Mouse (Mus musculus): ENCODE measurements at regions not wholly inside any gene's neighbourhood (a gene's known extent, or its start where the extent isn't known, plus 50 kb on each side); places are given as distances from the start of the nearest gene placed in this dataset.

DNA sequence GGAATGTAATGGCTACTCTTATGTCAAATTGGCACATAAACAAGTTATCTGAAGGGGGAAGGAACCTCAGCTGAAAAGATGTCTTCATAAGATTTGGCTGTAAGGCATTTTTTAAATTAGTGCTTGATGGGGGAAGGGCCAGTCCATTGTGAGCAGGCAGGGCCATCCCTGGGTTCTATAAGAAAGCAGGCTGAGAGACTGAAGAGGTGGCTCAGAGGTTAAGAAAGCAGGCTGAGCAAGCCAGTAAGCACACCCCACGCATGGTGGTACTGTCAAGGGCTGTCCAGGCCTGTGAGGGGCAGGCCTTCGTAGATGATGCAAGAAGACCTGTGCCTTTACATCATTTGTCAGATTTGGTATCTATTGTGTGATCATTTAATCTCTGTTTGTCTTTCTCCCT lies 147.0 kb downstream of the Bod1 start:
- no peak overlapping the region for H3K4me3 ChIP-seq
- TF ChIP-seq CTCF (IDR thresholded peaks at IDR 0.05) (no peak), EP300 (IDR thresholded peaks at IDR 0.05; ENCODE audit: insufficient read depth, low read depth, low read length) (no peak), POLR2A (IDR thresholded peaks at IDR 0.05; ENCODE audit: insufficient read depth, low read depth, low read length) (no peak)
- H3K27me3 ChIP-seq (ENCODE audit: control insufficient read depth, insufficient read depth, low read length): no peaks in the 10 kb centered on the region
- H3K36me3 ChIP-seq (ENCODE audit: control insufficient read depth, insufficient read depth, low read length): no peaks in the 10 kb centered on the region; the same call in 1 of the 2 replicates
- no peaks in the 10 kb centered on the region for H3K79me2 ChIP-seq (replicated peaks; ENCODE audit: control insufficient read depth, insufficient read depth, low read length)
- peaks cover 4% of the 10 kb centered on the region; the same call in 1 of the 2 replicates for H3K4me1 ChIP-seq (ENCODE audit: control insufficient read depth, insufficient read depth, low read length)
- intact Hi-C loops (cut with DNase I): no loop called here
- H3K27ac ChIP-seq: no peak overlapping the region
- WGBS: 90% methylated on average over 2 of the region's 2 CpGs
- DNase-seq: no peak
- no peak overlapping the region for H3K9ac ChIP-seq (ENCODE audit: low read depth, low read length)

DNA sequence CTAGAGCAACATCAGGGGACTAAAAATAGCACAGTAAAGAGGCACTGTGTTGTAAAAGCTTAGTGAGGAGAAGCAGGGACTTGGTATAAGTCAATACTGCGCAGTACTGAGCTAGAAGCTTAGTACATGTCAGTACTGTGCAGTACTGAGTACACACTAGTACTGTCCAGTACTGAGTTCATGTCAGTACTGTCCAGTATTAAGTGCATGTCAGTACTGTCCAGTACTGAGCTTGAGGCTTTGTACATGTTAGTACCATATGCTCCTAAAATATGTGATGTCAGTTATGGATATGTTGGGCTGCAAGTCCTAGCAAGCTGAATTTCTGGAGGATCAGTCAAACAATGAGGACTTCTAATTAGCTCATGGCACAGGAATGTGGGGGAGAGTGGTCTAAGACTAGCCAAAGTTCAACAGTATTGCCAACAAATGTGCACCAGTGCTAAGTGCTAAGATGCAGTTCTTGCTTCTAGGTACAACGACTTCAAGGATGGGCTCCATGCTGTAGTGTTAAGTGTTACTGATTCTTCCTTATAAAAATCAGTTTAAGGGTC lies 147.5 kb downstream of the Bod1 start:
- WGBS: 73% methylated on average over 2 of the region's 2 CpGs
- Histone ChIP-seq H3K4me1 (ENCODE audit: control insufficient read depth, insufficient read depth, low read length) (peaks cover 4% of the 10 kb centered on the region; the same call in 1 of the 2 replicates), H3K79me2 (replicated peaks; ENCODE audit: control insufficient read depth, insufficient read depth, low read length) (no peaks in the 10 kb centered on the region), H3K4me3 (no peak overlapping the region), H3K27ac (no peak overlapping the region), H3K9ac (ENCODE audit: low read depth, low read length) (no peak overlapping the region), H3K36me3 (ENCODE audit: control insufficient read depth, insufficient read depth, low read length) (no peaks in the 10 kb centered on the region; the same call in 1 of the 2 replicates), H3K27me3 (ENCODE audit: control insufficient read depth, insufficient read depth, low read length) (no peaks in the 10 kb centered on the region)
- intact Hi-C loops (cut with DNase I): no loop called here
- no peak for DNase-seq
- TF ChIP-seq EP300 (IDR thresholded peaks at IDR 0.05; ENCODE audit: insufficient read depth, low read depth, low read length) (no peak), POLR2A (IDR thresholded peaks at IDR 0.05; ENCODE audit: insufficient read depth, low read depth, low read length) (no peak), CTCF (IDR thresholded peaks at IDR 0.05) (no peak)

DNA sequence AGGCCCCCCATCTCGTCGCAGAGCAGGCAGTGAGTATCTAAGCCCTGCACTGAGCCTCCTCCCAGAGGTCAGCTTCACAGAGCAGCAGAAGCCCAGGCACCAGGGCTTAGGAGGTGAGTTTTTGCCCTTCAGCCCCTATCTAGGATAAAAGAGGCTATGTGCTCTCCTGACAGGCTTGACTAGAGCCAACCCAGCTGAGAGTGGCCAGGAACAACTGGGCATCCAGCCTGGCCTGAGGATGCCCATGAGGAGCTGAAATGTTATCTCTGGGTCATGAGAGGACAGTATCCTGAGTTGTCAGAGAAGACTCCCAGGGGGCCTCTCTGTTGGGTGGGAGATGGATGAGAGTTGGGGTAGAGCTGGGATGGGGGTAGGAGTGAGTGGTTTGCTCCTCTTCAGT lies 149.6 kb downstream of the Bod1 start:
- Histone ChIP-seq H3K36me3 (ENCODE audit: control insufficient read depth, insufficient read depth, low read length) (no peaks in the 10 kb centered on the region; the same call in 1 of the 2 replicates), H3K9ac (ENCODE audit: low read depth, low read length) (no peak overlapping the region), H3K4me1 (ENCODE audit: control insufficient read depth, insufficient read depth, low read length) (peaks cover 4% of the 10 kb centered on the region; the same call in 1 of the 2 replicates), H3K27me3 (ENCODE audit: control insufficient read depth, insufficient read depth, low read length) (no peaks in the 10 kb centered on the region), H3K79me2 (replicated peaks; ENCODE audit: control insufficient read depth, insufficient read depth, low read length) (no peaks in the 10 kb centered on the region), H3K4me3 (no peak overlapping the region), H3K27ac (peak overlapping the region; percentile 13; the same call in 1 of the 2 replicates)
- TF ChIP-seq EP300 (IDR thresholded peaks at IDR 0.05; ENCODE audit: insufficient read depth, low read depth, low read length): peak; percentile 82
- TF ChIP-seq CTCF (IDR thresholded peaks at IDR 0.05): no peak
- WGBS: 57% methylated on average over 2 of the region's 2 CpGs
- DNase-seq: peak; percentile 26 to 76
- intact Hi-C loops (cut with DNase I): loop anchor here (1.0 kb wide), 1 partner anchor 84 kb away; no protein-coding TSS in a partner anchor

DNA sequence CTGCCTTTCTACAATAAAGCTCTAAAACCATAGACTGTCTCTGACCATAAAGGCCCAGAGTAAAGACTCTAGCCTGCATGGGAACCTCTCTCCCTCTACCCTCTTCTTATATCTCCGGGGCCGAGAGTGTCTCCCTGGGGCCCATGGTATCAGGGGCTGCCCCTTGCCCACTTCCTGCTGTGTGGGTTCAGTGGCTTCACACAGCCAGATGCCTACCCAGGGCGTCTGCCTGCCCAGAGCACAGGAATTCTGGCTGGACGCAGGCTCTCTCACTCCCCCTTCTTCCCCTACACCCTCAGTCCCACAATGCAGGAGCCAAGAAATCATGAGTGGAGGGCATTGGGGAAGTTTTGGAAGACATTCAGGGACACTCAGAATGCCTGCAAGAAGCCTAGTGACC lies 150.8 kb downstream of the Bod1 start:
- H3K79me2 ChIP-seq (replicated peaks; ENCODE audit: control insufficient read depth, insufficient read depth, low read length): no peaks in the 10 kb centered on the region
- TF ChIP-seq POLR2A (IDR thresholded peaks at IDR 0.05; ENCODE audit: insufficient read depth, low read depth, low read length) (no peak), CTCF (IDR thresholded peaks at IDR 0.05) (no peak), EP300 (IDR thresholded peaks at IDR 0.05; ENCODE audit: insufficient read depth, low read depth, low read length) (no peak)
- no peaks in the 10 kb centered on the region; the same call in 1 of the 2 replicates for H3K36me3 ChIP-seq (ENCODE audit: control insufficient read depth, insufficient read depth, low read length)
- no peak overlapping the region for H3K27ac ChIP-seq
- WGBS: 47% methylated on average over 4 of the region's 4 CpGs
- no peak overlapping the region for H3K9ac ChIP-seq (ENCODE audit: low read depth, low read length)
- no peak overlapping the region for H3K4me3 ChIP-seq
- H3K4me1 ChIP-seq (ENCODE audit: control insufficient read depth, insufficient read depth, low read length): peaks cover 4% of the 10 kb centered on the region; the same call in 1 of the 2 replicates
- H3K27me3 ChIP-seq (ENCODE audit: control insufficient read depth, insufficient read depth, low read length): no peaks in the 10 kb centered on the region
- DNase-seq: no peak
- intact Hi-C loops (cut with DNase I): no loop called here

- WGBS: 56% methylated on average over 5 of the region's 5 CpGs
- no peak for TF ChIP-seq CTCF (IDR thresholded peaks at IDR 0.05)
- no peak for TF ChIP-seq POLR2A (IDR thresholded peaks at IDR 0.05; ENCODE audit: insufficient read depth, low read depth, low read length)
- Histone ChIP-seq H3K4me3 (no peak overlapping the region), H3K36me3 (ENCODE audit: control insufficient read depth, insufficient read depth, low read length) (no peaks in the 10 kb centered on the region), H3K4me1 (ENCODE audit: control insufficient read depth, insufficient read depth, low read length) (no peaks in the 10 kb centered on the region), H3K27ac (no peak overlapping the region), H3K79me2 (replicated peaks; ENCODE audit: control insufficient read depth, insufficient read depth, low read length) (no peaks in the 10 kb centered on the region), H3K9ac (ENCODE audit: low read depth, low read length) (no peak overlapping the region), H3K27me3 (ENCODE audit: control insufficient read depth, insufficient read depth, low read length) (no peaks in the 10 kb centered on the region)
- DNase-seq: no peak
- intact Hi-C loops (cut with DNase I): no loop called here
Measured at GRCm38 (mm10) chr11:31503239-31503916, 133.5 kb upstream of the Stc2 start.

- no peak for DNase-seq
- WGBS: 44% methylated on average over 4 of the region's 4 CpGs
- H3K4me1 ChIP-seq (ENCODE audit: control insufficient read depth, insufficient read depth, low read length): no peaks in the 10 kb centered on the region
- TF ChIP-seq CTCF (IDR thresholded peaks at IDR 0.05): no peak
- H3K27ac ChIP-seq: no peak overlapping the region
- H3K4me3 ChIP-seq: no peak overlapping the region
- no peaks in the 10 kb centered on the region for H3K36me3 ChIP-seq (ENCODE audit: control insufficient read depth, insufficient read depth, low read length)
- H3K27me3 ChIP-seq (ENCODE audit: control insufficient read depth, insufficient read depth, low read length): no peaks in the 10 kb centered on the region
- intact Hi-C loops (cut with DNase I): no loop called here
- no peaks in the 10 kb centered on the region for H3K79me2 ChIP-seq (replicated peaks; ENCODE audit: control insufficient read depth, insufficient read depth, low read length)
- no peak overlapping the region for H3K9ac ChIP-seq (ENCODE audit: low read depth, low read length)
Measured at GRCm38 (mm10) chr11:31485429-31485828, 115.6 kb upstream of the Stc2 start.
